Mouse (Mus musculus): ENCODE measurements around the gene Cdkal1.

The Cdkal1 gene

DNA sequence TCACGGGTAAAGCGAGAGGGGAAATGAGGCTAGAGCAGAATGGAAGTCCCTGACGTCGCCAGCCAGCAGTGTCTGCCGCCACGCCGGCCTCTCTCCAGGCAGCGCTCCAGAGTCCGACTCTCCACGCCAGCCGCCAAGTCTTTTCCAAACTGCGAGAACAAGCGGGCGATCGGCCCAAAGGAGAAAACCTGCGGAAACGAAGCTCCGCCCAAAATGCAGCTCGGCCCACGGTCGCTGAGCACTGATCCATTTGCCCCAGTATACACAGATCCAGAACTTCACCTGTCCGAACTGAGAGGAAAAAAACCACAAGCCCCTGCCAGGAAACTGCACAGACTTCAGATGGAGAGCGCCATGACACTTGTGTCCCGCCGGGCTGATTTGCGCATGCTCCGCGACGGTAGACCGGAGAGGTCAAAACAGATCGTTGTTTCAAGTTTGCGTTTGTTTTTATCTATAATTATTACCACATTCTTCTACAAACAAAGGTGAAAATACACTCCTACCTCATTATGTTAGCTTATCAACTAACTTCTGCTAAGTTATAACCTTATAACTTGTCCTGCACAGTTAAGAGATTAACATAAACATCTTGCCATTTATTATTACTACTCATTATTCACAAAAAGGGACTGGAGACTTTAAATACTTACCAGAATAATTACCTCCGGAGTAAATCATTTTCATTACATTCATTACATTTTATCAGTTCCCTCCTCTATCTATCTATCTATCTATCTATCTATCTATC lies at the start of gene Cdkal1:
Gene Cdkal1, minus strand, starts transcription at position 394 of the 751 bp plus-strand sequence.
- in situ Hi-C loops (cut with MboI, MseI): loop anchor here (5.0 kb wide), 2 partner anchors 132 to 227 kb away; partner anchors contain the start of gene E2f3

DNA sequence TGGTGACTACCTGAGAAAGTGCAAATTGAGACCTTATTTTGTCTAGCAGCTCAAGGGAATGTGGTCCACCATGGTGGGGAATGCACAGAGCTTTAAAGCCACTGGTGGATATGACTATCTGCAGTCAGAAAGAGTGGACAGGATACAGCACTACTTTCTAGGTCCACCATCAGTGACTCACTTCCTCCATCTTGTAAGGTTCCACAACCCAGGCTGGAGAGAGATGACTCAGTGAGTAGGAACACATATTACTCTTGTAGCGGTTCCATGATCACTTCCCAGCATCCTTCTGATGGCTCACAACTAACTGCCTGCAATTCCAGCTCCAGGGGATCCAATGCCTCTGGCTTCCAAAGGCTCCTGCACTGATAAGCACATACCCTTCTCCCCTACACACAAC lies 47.9 kb upstream of the Cdkal1 start:
- in situ Hi-C loops (cut with MboI, MseI): loop anchor here (5.0 kb wide), 1 partner anchor 74 kb away; no protein-coding TSS in a partner anchor

DNA sequence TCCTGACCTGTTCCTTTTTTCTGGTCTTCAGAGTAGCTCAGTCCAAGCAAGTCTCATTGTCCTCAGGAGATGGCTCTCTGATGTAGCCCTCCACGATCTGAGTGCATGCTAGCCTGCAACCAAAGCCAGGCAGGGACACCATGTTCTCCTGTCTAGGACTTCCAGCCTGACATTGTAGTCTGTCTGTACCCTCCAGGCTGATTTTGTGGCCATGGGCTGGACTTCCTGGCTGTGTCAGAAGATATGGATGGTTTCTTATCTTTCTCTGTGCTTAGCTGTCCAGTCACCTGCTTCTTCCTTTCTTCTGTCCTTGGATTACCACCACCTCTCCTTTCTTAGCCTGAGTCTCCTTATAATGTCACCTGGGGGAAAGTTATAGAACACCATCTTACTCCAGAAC lies 47.2 kb upstream of the Cdkal1 start:
- in situ Hi-C loops (cut with MboI, MseI): loop anchor here (5.0 kb wide), 1 partner anchor 75 kb away; no protein-coding TSS in a partner anchor

DNA sequence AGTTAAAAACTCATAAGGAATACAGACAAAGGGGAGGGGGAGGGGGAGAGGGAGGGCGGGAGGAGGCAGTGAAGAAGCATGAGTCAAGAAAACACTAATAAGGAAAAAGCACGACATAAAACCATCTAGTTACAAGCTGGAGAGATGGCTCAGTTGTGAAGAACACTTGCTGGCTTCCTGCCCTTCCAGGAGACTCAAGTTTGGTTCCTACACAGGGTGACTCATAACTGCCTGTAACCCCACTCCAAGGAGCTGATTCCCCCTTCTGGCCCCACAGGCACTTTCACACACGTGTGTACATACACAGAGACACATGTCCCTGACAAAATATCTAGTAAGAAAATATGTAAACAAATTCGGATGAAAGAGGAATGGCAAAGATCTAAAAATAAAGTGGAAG lies 46.2 kb upstream of the Cdkal1 start:
- in situ Hi-C loops (cut with MboI, MseI): loop anchor here (5.0 kb wide), 1 partner anchor 76 kb away; no protein-coding TSS in a partner anchor

DNA sequence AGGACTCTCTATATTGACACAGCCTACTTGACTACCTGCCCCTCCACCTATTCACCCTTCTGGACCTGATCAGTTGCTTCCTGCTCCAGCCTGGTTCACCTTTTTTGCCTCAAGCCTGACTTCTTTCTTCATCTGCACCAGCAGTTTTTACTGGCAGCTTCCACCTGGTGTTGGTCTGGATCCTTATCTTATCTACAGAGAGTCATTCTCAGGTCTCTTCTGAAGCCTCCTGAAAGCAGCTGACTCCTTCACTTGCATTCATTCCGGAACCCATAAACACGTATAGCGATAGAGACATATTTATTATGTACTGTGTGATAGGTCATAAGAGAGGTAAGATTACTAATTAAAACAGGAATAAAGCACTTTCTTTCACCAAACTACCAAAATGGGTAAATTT lies 11.3 kb upstream of the Cdkal1 start:
- in situ Hi-C loops (cut with MboI, MseI): no loop called here

DNA sequence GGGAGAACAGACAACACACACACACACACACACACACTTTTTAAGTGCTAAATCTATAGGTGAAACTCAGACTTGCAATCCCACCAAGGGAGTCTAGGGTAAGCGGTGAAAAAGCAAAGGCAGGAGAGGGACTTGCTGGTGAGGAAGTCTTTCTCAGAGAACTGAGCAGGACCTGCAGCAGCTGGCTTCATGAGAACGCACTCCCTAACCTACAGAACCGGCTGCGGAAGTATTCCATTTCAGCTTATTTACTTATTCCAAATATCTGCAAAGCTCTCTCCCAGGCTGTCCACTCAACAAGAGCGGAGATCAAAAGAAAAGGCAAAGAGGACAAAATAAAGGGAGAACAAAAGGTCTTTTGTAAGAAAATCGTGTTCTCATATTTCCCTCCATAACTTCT lies 8.9 kb upstream of the Cdkal1 start:
- in situ Hi-C loops (cut with MboI, MseI): no loop called here

GRCm38 (mm10) chr13:29860087-29860486 lies 4.6 kb upstream of the Cdkal1 start:
- in situ Hi-C loops (cut with MboI, MseI): no loop called here

GRCm38 (mm10) chr13:29857436-29857835 lies 2.0 kb upstream of the Cdkal1 start:
- in situ Hi-C loops (cut with MboI, MseI): loop anchor here (5.0 kb wide), 2 partner anchors 130 to 225 kb away; partner anchors contain the start of gene E2f3

DNA sequence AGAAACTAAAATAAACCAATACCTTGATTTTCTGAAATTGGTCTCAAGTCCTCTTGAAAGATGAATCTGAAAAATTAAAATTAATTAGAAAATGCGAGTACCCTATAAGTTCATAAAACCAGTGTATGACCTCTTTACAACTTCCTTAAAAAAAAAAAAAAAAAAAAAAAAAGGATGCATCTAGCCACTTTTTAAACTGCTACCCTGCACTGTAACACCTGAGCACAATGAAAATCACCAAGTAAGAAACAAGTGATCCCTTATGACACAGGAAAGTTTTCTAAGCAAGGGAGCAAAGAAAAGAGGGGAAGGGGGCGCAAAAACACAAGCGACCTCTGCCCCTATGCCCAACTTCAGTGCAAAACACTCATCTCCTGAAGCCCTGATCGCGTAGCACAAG lies 598 bp downstream of the Cdkal1 start:
- in situ Hi-C loops (cut with MboI, MseI): loop anchor here (5.0 kb wide), 2 partner anchors 132 to 227 kb away; partner anchors contain the start of gene E2f3

DNA sequence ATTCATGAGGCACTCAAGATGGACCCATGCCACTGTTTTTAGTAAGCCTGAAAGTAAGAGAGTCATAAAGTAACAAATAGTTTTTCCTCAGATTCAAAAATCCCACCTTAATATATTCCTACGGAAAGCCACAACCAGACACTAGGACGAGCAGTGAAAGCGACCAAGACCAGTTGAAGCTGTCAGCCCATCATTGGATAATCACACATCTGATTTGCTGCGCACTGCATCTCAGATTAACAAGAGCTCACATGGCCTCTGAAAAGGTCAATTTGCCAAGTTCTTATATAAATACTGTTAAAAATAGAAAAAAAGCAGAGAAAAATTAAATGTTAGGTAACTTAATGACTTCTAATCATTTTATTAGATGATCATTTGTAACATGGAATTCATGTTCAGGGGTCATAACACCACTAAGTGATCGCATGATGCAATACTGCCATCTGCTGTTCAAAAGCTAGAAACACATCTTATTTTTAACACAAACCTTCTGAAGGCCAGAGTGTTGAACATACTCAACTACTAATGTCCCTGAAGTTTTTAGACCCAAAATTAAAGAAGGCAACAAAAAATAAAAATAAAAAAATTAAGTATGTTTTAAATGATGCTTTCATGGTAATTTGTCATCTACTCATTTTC lies 16.9 kb downstream of the Cdkal1 start:
- in situ Hi-C loops (cut with MboI, MseI): loop anchor here (5.0 kb wide), 1 partner anchor 881 kb away; no protein-coding TSS in a partner anchor

DNA sequence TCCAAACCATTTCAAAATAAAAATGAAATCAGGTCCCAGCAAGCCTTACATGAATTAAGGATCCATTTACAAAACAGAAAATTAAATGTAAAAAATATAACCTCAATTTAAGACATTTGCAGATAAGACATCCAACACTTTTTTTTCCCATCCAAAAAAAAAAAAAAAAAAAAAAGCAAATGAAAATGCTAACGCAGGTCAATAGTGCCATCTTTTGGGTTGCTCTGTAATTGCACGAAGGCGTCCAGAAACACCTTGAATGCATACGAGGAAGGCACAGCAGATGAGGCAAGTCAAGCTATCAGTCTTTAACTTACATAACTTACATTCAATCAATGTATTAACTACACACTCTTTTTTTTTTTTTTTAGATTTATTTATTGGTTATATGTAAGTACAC lies 20.3 kb downstream of the Cdkal1 start:
- in situ Hi-C loops (cut with MboI, MseI): loop anchor here (5.0 kb wide), 1 partner anchor 878 kb away; no protein-coding TSS in a partner anchor

DNA sequence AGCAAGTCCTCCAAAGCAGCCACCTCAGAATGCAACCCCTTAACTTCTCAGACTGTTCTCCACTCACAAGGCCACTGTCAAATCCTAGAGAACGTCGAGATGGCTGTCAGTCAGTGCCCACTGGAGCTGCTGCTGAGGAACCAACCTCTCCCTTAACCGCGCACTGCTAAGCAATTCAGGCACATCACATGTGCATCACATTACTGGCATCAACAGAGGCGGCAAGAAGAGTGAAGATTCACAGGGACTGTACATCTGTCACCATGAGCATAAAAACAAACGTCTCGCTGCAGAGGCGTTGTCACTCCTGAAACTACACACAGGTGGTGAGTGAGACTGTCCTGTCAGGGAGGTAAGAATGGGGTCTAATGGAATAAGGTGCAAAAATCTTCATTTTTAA lies 21.7 kb downstream of the Cdkal1 start:
- in situ Hi-C loops (cut with MboI, MseI): no loop called here

- in situ Hi-C loops (cut with MboI, MseI): no loop called here
These were observed 24.3 kb downstream of the Cdkal1 start for GRCm38 (mm10) chr13:29831126-29831525.

DNA sequence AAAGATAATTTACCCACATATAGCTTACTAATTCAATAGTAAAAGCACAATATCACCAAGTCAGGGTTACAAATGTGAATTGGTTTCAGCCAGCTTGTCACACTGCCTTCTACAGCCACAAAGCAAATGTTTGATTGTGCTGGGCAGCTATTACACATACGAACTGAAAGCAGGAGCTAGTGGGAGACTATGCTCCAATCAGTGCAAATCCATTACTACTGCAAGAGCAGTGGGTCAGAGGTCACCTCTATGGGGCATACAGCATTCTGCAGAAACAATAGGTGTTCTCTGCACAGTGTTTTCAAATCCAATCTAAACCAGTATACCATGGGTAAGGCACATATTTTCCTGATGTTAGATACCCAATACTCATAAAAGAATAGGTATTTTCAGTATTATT lies 27.4 kb downstream of the Cdkal1 start:
- in situ Hi-C loops (cut with MboI, MseI): no loop called here

DNA sequence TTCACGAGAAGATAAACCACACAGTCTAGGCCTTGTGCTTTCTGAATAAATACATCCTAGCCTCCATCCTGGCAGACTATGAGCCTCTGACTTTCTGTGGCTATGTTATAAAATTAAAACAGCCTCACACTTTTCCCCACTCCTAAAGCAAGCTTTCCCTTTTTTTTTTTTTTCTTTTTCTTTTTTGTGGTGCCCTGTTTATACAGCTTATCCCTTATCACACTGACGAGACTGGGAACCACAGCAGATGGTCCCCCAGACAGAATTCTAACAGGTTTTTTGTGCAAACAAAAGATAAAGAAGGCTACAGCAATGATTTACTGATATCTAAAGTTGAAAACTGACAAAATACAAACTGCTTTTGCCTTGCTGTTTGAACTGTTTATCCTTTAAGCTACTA lies 29.0 kb downstream of the Cdkal1 start:
- in situ Hi-C loops (cut with MboI, MseI): no loop called here

DNA sequence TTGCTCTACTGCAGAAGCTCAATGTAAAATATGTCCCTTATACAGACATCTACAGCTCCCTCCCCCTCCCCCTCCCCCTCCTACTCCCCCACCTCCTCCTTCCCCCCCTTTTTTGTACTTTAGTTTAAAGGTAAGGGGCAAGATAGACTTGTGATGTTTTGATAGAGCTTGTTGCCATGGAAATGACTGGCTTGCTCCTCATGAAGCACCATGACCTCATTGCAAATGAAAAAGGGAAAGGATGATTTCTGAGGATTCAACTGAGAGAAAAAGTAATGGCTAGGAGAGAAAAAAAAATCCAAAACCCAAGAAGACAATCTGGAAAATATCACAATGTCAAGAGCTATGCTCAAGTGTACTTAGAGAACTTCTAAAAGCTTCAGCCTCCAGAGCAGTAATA lies 29.4 kb downstream of the Cdkal1 start:
- in situ Hi-C loops (cut with MboI, MseI): no loop called here

- in situ Hi-C loops (cut with MboI, MseI): no loop called here
These were observed 30.7 kb downstream of the Cdkal1 start for GRCm38 (mm10) chr13:29824797-29825196.

GRCm38 (mm10) chr13:29824326-29824725 lies 31.1 kb downstream of the Cdkal1 start:
- in situ Hi-C loops (cut with MboI, MseI): no loop called here

GRCm38 (mm10) chr13:29823906-29824305 lies 31.6 kb downstream of the Cdkal1 start:
- in situ Hi-C loops (cut with MboI, MseI): no loop called here

GRCm38 (mm10) chr13:29823487-29823886 lies 32.0 kb downstream of the Cdkal1 start:
- in situ Hi-C loops (cut with MboI, MseI): no loop called here

DNA sequence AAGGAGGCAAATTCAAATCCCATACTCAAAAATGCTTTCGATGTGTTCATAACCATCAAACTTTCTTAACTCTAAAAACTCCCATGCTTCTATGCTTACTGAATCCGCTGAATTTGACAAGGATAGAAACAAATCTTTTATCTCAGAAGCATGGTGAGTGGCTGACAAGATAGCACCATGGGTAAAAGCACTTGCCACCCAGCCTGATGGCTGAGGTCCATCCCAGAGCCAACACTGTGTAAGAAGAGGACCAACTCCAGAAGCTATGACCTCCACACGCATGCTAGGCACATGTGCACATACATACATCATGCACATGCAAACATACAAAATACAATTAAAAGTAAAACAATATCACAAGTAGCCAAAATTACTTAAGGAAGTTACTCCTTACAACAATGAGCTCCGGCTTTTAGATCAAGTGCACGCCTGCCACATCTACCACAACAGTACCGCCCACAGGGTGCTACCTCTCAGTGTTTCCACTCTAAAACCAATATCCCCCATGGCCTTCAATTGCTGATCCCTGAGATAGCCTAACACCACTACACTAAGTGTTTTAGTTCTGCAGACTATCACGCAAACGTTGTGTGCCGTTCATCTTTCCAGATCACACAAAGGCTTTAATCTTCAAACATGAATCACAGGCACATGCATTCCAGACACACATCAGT lies 35.4 kb downstream of the Cdkal1 start:
- in situ Hi-C loops (cut with MboI, MseI): no loop called here

DNA sequence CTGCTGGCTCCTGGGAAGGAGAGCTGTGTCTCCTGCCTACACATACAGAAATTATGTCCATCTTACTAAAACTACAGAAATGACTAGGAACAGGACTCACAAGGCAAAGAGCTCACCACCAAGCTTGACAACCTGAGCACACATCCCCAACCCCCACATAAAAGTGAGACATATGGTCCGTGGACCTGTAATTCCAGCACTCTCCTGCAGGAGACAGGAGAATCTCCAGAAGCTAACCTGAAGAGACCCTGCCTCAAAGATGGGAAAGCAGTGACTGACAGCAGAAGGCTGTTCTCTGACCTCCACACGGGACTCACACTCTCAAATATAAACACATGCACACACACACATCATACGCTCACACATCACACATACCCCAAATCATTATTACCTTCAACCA lies 36.3 kb downstream of the Cdkal1 start:
- in situ Hi-C loops (cut with MboI, MseI): no loop called here

All from T-helper 1 cell (primary cell).